21 mouse cellular contexts compared by ENCODE assay signal in the genomic region with DNA sequence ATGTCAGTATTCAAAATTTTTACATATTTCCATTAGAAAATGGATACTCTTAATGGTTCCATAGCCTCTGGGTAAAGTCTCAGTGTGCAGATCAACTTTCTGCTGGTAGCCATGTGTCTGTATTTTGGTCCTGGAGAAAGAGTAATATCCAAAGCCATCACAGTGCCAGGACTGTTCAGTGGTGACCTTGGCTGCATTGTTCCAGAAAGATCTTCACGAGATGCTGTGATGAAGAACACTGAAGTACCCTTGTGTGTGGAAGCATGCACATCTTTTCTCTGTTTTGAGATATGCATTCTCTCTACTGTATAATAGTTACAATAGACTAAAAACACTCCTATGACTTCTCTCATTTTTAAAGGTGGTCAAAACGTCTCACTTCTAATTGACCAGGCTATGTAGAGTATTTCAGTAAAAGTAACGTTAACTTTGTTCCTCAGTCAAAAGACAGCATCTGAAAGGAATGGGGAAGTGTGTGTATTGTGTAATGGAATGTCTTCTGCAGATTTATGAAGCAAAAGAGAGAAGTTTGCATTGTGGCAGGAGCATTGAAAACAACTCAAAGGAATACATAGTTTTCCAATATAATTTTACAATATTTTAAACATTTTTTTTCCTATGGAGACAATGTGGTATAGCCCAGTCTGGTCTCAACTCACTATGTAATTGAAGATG.
"Had no signal": no experiment of that assay in that cellular context is flagged by ENCODE, and none has a peak within 500 bp of the region (broad histone marks: within the 10 kb centered on the region; RNA-seq: fewer than 3 reads in every experiment).

No protein-coding gene starts in this region.

- H3K4me3 ChIP-seq: liver, embryonic 15.5 days; lung, embryonic 15.5 days; midbrain, embryonic 13.5 days; myocyte; neural tube, embryonic 13.5 days; neural tube, embryonic 15.5 days had no signal

- H3K27ac ChIP-seq: liver, embryonic 15.5 days; lung, embryonic 15.5 days; macrophage; midbrain, embryonic 13.5 days; neural tube, embryonic 13.5 days; neural tube, embryonic 15.5 days had no signal

- DNase-seq: liver, postnatal 0 days; lung, adult 2 months; lung, postnatal 14 days; lung, postnatal 36 days; retina, postnatal 1 day; right cerebral cortex, adult 18-20 months; right cerebral cortex, postnatal 25 days; right cerebral cortex, postnatal 4 days; spleen, adult 18-20 months; thymus, adult 18-20 months; thymus, postnatal 14 days; thymus, postnatal 36 days had no signal

- ATAC-seq: liver, postnatal 0 days; lung, postnatal 0 days; midbrain, embryonic 13.5 days; midbrain, embryonic 16.5 days had no signal
